Mouse (Mus musculus): ENCODE results near the gene Ikzf1. TPM values are rescaled to one million over a fixed set of nuclear protein-coding genes. Genes with fewer than 3 reads are reported as not detected.

Gene Ikzf1
- polyA plus RNA-seq, 1 experiment from 2014 or later: 1.9 TPM

- no peaks in the 10 kb centered on the region for H3K27me3 ChIP-seq (replicated peaks; ENCODE audit: control insufficient read depth, insufficient read depth, low read length)
- no peak overlapping the region for H3K4me3 ChIP-seq (ENCODE audit: low read length)
- H3K36me3 ChIP-seq (ENCODE audit: control insufficient read depth, insufficient read depth, low read length): no peaks in the 10 kb centered on the region
- H3K4me2 ChIP-seq (ENCODE audit: low read depth, low read length): no peak overlapping the region
- WGBS: 58% methylated on average over 6 of the region's 6 CpGs
- no peaks in the 10 kb centered on the region for H3K4me1 ChIP-seq (ENCODE audit: control insufficient read depth, insufficient read depth, low read length)
- ATAC-seq: no peak
- H3K9me3 ChIP-seq (ENCODE audit: control insufficient read depth, low read length): no peaks in the 10 kb centered on the region
- H3K9ac ChIP-seq (ENCODE audit: low read depth, low read length): no peak overlapping the region
- no peak overlapping the region for H3K27ac ChIP-seq (ENCODE audit: low read length)
These were observed 10.5 kb downstream of the Ikzf1 start for GRCm38 (mm10) chr11:11695211-11695887.

- H3K9me3 ChIP-seq (ENCODE audit: control insufficient read depth, low read length): no peaks in the 10 kb centered on the region
- WGBS: 85% methylated on average over 4 of the region's 4 CpGs
- no peaks in the 10 kb centered on the region for H3K36me3 ChIP-seq (ENCODE audit: control insufficient read depth, insufficient read depth, low read length)
- H3K27me3 ChIP-seq (replicated peaks; ENCODE audit: control insufficient read depth, insufficient read depth, low read length): no peaks in the 10 kb centered on the region
- no peak overlapping the region for H3K9ac ChIP-seq (ENCODE audit: low read depth, low read length)
- H3K4me2 ChIP-seq (ENCODE audit: low read depth, low read length): no peak overlapping the region
- H3K4me1 ChIP-seq (ENCODE audit: control insufficient read depth, insufficient read depth, low read length): no peaks in the 10 kb centered on the region
- no peak overlapping the region for H3K27ac ChIP-seq (ENCODE audit: low read length)
- no peak for ATAC-seq
- no peak overlapping the region for H3K4me3 ChIP-seq (ENCODE audit: low read length)
These were observed 11.1 kb downstream of the Ikzf1 start for GRCm38 (mm10) chr11:11695907-11696306.

- H3K27me3 ChIP-seq (replicated peaks; ENCODE audit: control insufficient read depth, insufficient read depth, low read length): no peaks in the 10 kb centered on the region
- 88% methylated on average over 3 of the region's 3 CpGs for WGBS
- H3K27ac ChIP-seq (ENCODE audit: low read length): no peak overlapping the region
- no peak overlapping the region for H3K4me2 ChIP-seq (ENCODE audit: low read depth, low read length)
- H3K4me3 ChIP-seq (ENCODE audit: low read length): no peak overlapping the region
- no peak overlapping the region for H3K9ac ChIP-seq (ENCODE audit: low read depth, low read length)
- no peaks in the 10 kb centered on the region for H3K36me3 ChIP-seq (ENCODE audit: control insufficient read depth, insufficient read depth, low read length)
- ATAC-seq: no peak
- H3K4me1 ChIP-seq (ENCODE audit: control insufficient read depth, insufficient read depth, low read length): no peaks in the 10 kb centered on the region
- no peaks in the 10 kb centered on the region for H3K9me3 ChIP-seq (ENCODE audit: control insufficient read depth, low read length)
These were observed 12.0 kb downstream of the Ikzf1 start for GRCm38 (mm10) chr11:11696814-11697213.

- Histone ChIP-seq H3K4me1 (ENCODE audit: control insufficient read depth, insufficient read depth, low read length) (no peaks in the 10 kb centered on the region), H3K4me3 (ENCODE audit: low read length) (no peak overlapping the region), H3K36me3 (ENCODE audit: control insufficient read depth, insufficient read depth, low read length) (no peaks in the 10 kb centered on the region), H3K9ac (ENCODE audit: low read depth, low read length) (no peak overlapping the region), H3K9me3 (ENCODE audit: control insufficient read depth, low read length) (no peaks in the 10 kb centered on the region), H3K27me3 (replicated peaks; ENCODE audit: control insufficient read depth, insufficient read depth, low read length) (no peaks in the 10 kb centered on the region), H3K4me2 (ENCODE audit: low read depth, low read length) (no peak overlapping the region), H3K27ac (ENCODE audit: low read length) (no peak overlapping the region)
- no peak for ATAC-seq
- WGBS: 64% methylated on average over 6 of the region's 6 CpGs
These were observed 16.6 kb downstream of the Ikzf1 start for GRCm38 (mm10) chr11:11701378-11701777.

GRCm38 (mm10) chr11:11703776-11704175 is 19.0 kb downstream of the Ikzf1 start:
- H3K36me3 ChIP-seq (ENCODE audit: control insufficient read depth, insufficient read depth, low read length): no peaks in the 10 kb centered on the region
- no peaks in the 10 kb centered on the region for H3K4me1 ChIP-seq (ENCODE audit: control insufficient read depth, insufficient read depth, low read length)
- H3K4me2 ChIP-seq (ENCODE audit: low read depth, low read length): no peak overlapping the region
- H3K4me3 ChIP-seq (ENCODE audit: low read length): no peak overlapping the region
- no peak for ATAC-seq
- H3K9ac ChIP-seq (ENCODE audit: low read depth, low read length): no peak overlapping the region
- H3K9me3 ChIP-seq (ENCODE audit: control insufficient read depth, low read length): no peaks in the 10 kb centered on the region
- no peak overlapping the region for H3K27ac ChIP-seq (ENCODE audit: low read length)
- H3K27me3 ChIP-seq (replicated peaks; ENCODE audit: control insufficient read depth, insufficient read depth, low read length): no peaks in the 10 kb centered on the region

GRCm38 (mm10) chr11:11708154-11708719 is 23.4 kb downstream of the Ikzf1 start:
- H3K4me3 ChIP-seq (ENCODE audit: low read length): no peak overlapping the region
- H3K9me3 ChIP-seq (ENCODE audit: control insufficient read depth, low read length): no peaks in the 10 kb centered on the region
- no peak overlapping the region for H3K27ac ChIP-seq (ENCODE audit: low read length)
- no peaks in the 10 kb centered on the region for H3K36me3 ChIP-seq (ENCODE audit: control insufficient read depth, insufficient read depth, low read length)
- no peak overlapping the region for H3K4me2 ChIP-seq (ENCODE audit: low read depth, low read length)
- no peak for ATAC-seq
- no peaks in the 10 kb centered on the region for H3K27me3 ChIP-seq (replicated peaks; ENCODE audit: control insufficient read depth, insufficient read depth, low read length)
- no peaks in the 10 kb centered on the region for H3K4me1 ChIP-seq (ENCODE audit: control insufficient read depth, insufficient read depth, low read length)
- H3K9ac ChIP-seq (ENCODE audit: low read depth, low read length): no peak overlapping the region
- WGBS: 84% methylated on average over 9 of the region's 9 CpGs

GRCm38 (mm10) chr11:11709311-11709710 is 24.5 kb downstream of the Ikzf1 start:
- Histone ChIP-seq H3K9ac (ENCODE audit: low read depth, low read length) (no peak overlapping the region), H3K4me3 (ENCODE audit: low read length) (no peak overlapping the region), H3K9me3 (ENCODE audit: control insufficient read depth, low read length) (no peaks in the 10 kb centered on the region), H3K4me2 (ENCODE audit: low read depth, low read length) (no peak overlapping the region), H3K4me1 (ENCODE audit: control insufficient read depth, insufficient read depth, low read length) (no peaks in the 10 kb centered on the region), H3K27me3 (replicated peaks; ENCODE audit: control insufficient read depth, insufficient read depth, low read length) (no peaks in the 10 kb centered on the region), H3K27ac (ENCODE audit: low read length) (no peak overlapping the region), H3K36me3 (ENCODE audit: control insufficient read depth, insufficient read depth, low read length) (no peaks in the 10 kb centered on the region)
- ATAC-seq: no peak
- 87% methylated on average over 6 of the region's 6 CpGs for WGBS

- no peak overlapping the region for H3K4me2 ChIP-seq (ENCODE audit: low read depth, low read length)
- H3K36me3 ChIP-seq (ENCODE audit: control insufficient read depth, insufficient read depth, low read length): no peaks in the 10 kb centered on the region
- no peak for ATAC-seq
- H3K27ac ChIP-seq (ENCODE audit: low read length): no peak overlapping the region
- H3K9ac ChIP-seq (ENCODE audit: low read depth, low read length): no peak overlapping the region
- H3K27me3 ChIP-seq (replicated peaks; ENCODE audit: control insufficient read depth, insufficient read depth, low read length): no peaks in the 10 kb centered on the region
- no peaks in the 10 kb centered on the region for H3K9me3 ChIP-seq (ENCODE audit: control insufficient read depth, low read length)
- H3K4me3 ChIP-seq (ENCODE audit: low read length): no peak overlapping the region
- H3K4me1 ChIP-seq (ENCODE audit: control insufficient read depth, insufficient read depth, low read length): no peaks in the 10 kb centered on the region
These were observed 25.9 kb downstream of the Ikzf1 start for GRCm38 (mm10) chr11:11710718-11711117.

- Histone ChIP-seq H3K4me1 (ENCODE audit: control insufficient read depth, insufficient read depth, low read length) (no peaks in the 10 kb centered on the region), H3K36me3 (ENCODE audit: control insufficient read depth, insufficient read depth, low read length) (no peaks in the 10 kb centered on the region), H3K9ac (ENCODE audit: low read depth, low read length) (no peak overlapping the region), H3K9me3 (ENCODE audit: control insufficient read depth, low read length) (no peaks in the 10 kb centered on the region), H3K27ac (ENCODE audit: low read length) (no peak overlapping the region), H3K4me2 (ENCODE audit: low read depth, low read length) (no peak overlapping the region), H3K4me3 (ENCODE audit: low read length) (no peak overlapping the region), H3K27me3 (replicated peaks; ENCODE audit: control insufficient read depth, insufficient read depth, low read length) (no peaks in the 10 kb centered on the region)
- WGBS: 49% methylated on average over 7 of the region's 7 CpGs
- ATAC-seq: no peak
These were observed 26.9 kb downstream of the Ikzf1 start for GRCm38 (mm10) chr11:11711748-11712147.

GRCm38 (mm10) chr11:11714676-11715075 is 29.9 kb downstream of the Ikzf1 start:
- H3K4me1 ChIP-seq (ENCODE audit: control insufficient read depth, insufficient read depth, low read length): no peaks in the 10 kb centered on the region
- H3K4me3 ChIP-seq (ENCODE audit: low read length): no peak overlapping the region
- H3K27ac ChIP-seq (ENCODE audit: low read length): no peak overlapping the region
- no peak overlapping the region for H3K4me2 ChIP-seq (ENCODE audit: low read depth, low read length)
- H3K9ac ChIP-seq (ENCODE audit: low read depth, low read length): no peak overlapping the region
- no peaks in the 10 kb centered on the region for H3K9me3 ChIP-seq (ENCODE audit: control insufficient read depth, low read length)
- H3K36me3 ChIP-seq (ENCODE audit: control insufficient read depth, insufficient read depth, low read length): no peaks in the 10 kb centered on the region
- no peak for ATAC-seq
- H3K27me3 ChIP-seq (replicated peaks; ENCODE audit: control insufficient read depth, insufficient read depth, low read length): no peaks in the 10 kb centered on the region
- WGBS: 76% methylated on average over 2 of the region's 2 CpGs

Data from intestine, embryonic 16.5 days (tissue).